Mouse (Mus musculus): Measurements from ENCODE around the gene Plpp7. TPM values are rescaled to one million over a fixed set of nuclear protein-coding genes. Genes with fewer than 3 reads are reported as not detected.

Plpp7 gene
- polyA plus RNA-seq, 1 experiment from 2014 or later: 29.5 TPM

DNA sequence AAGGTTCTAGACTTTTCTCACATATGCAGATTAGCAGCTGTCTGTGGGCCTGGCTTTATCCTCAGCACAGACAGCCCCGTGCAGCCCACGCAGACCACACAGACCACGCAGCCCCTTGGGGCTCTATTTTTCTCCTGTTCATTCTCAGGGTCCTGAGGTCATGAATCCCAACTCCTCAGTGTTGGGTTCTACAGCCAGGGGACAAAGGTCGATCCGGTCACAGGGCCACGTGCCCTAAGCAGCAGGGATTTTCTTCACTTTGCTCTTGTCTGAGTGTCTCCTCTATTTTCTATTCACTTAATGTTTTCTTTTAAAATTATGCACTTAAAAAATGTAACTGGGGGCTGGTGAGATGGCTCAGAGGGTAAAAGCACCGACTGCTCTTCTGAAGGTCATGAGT is 20.0 kb upstream of the Plpp7 start:
- Histone ChIP-seq H3K27ac (replicated peaks) (no peak overlapping the region), H3K4me1 (replicated peaks) (no peaks in the 10 kb centered on the region), H3K27me3 (no peaks in the 10 kb centered on the region), H3K4me2 (no peak overlapping the region), H3K4me3 (no peak overlapping the region), H3K36me3 (no peaks in the 10 kb centered on the region), H3K9me3 (no peaks in the 10 kb centered on the region), H3K9ac (no peak overlapping the region)
- ATAC-seq (ENCODE audit: low FRiP score, low read depth): no peak
- WGBS: 53% methylated on average over 7 of the region's 7 CpGs

DNA sequence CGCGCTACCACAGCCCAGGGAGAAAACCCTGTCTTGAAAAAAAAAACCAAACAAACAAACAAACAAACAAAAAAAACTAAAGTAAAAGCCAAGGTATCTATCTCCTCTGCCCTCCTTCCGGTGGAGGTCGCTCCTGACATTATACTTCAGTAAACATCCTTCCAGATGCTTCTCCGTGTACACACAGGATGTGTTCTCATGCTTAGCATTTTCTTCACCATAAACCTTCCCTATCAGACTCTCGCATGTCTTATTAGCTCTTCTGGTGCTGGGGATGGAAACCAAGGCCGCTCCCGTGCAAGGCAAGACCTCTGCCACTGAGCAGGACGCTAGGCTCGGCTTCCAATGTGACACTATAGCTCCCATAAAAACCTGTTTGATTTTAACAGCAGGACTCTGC is 17.6 kb upstream of the Plpp7 start:
- Histone ChIP-seq H3K4me2 (no peak overlapping the region), H3K4me3 (no peak overlapping the region), H3K9me3 (no peaks in the 10 kb centered on the region), H3K27me3 (peaks cover 12% of the 10 kb centered on the region), H3K27ac (replicated peaks) (no peak overlapping the region), H3K9ac (no peak overlapping the region), H3K4me1 (replicated peaks) (peaks cover 5% of the 10 kb centered on the region), H3K36me3 (no peaks in the 10 kb centered on the region)
- no peak for ATAC-seq (ENCODE audit: low FRiP score, low read depth)
- WGBS: 84% methylated on average over 10 of the region's 10 CpGs

DNA sequence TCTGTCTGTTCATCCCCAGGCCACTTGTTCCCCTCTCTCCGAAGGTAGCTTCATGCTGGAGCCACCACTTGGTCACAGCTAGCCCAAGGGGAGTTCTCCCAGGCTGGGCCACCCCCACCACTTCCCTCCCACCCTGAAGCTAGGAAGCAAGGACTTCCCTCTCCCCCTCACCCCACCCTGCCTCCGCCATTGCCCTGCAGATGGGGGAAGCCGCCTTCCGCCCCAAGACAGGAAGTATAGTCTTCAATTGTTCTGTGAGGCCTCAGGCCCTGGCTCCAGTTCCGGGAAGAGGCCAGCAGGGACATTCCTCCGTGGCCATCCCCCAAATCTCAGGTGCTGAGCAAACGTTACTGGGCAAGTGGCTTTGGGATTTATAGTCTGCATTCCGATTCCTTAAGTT is 16.8 kb upstream of the Plpp7 start:
- no peak for ATAC-seq (ENCODE audit: low FRiP score, low read depth)
- Histone ChIP-seq H3K9me3 (no peaks in the 10 kb centered on the region), H3K9ac (no peak overlapping the region), H3K27ac (replicated peaks) (no peak overlapping the region), H3K4me3 (no peak overlapping the region), H3K4me2 (no peak overlapping the region), H3K27me3 (peaks cover 20% of the 10 kb centered on the region), H3K4me1 (replicated peaks) (peaks cover 12% of the 10 kb centered on the region), H3K36me3 (no peaks in the 10 kb centered on the region)
- 56% methylated on average over 8 of the region's 8 CpGs for WGBS

DNA sequence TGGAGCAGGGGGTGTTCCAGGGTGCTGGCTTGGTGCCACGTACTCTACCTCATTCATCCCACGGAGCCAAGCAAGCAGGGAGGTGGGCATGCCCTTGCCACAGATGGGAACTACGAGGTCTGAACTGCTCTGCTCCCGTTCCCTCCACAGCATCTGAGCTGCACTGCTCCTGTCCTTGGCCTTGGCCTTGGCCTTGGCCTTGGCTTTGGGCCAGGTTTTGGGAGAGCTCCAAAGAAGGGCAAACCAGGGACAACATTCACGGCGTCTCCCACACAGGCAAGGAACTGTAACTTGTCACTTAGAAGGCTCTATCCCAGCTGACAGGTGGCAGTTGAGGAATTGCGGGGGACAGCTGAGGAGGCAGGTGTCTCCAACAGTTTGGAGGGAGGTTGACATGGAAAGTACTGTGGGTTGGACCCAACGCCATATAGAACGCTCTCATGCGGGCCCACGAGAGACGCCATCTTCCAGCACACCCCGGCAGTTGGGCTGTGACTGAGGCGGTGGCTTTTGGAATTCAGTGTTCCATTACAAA is 16.1 kb upstream of the Plpp7 start:
- Histone ChIP-seq H3K4me2 (no peak overlapping the region), H3K4me1 (replicated peaks) (peaks cover 20% of the 10 kb centered on the region), H3K27me3 (peaks cover 23% of the 10 kb centered on the region), H3K9me3 (no peaks in the 10 kb centered on the region), H3K36me3 (no peaks in the 10 kb centered on the region), H3K9ac (no peak overlapping the region), H3K27ac (replicated peaks) (no peak overlapping the region), H3K4me3 (no peak overlapping the region)
- no peak for ATAC-seq (ENCODE audit: low FRiP score, low read depth)
- 93% methylated on average over 14 of the region's 14 CpGs for WGBS

DNA sequence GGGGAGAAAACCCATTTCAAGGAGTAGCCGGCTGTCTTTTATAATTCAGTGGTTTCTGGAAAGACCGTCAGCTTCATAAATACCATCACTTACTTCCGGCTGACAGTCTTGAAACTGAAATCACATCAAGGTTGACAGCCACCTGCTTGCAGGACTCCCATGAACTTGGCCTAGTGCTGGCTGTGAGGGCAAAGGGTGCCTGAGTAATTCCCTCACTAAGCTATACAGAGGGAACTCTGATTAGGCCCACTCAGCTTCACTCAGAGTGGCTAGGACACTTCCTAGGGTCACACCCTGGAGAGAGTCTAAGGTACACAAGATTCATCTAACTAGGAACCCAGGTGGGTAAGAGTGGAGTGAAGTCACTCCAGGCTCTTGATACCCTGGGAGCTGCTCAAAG is 14.6 kb upstream of the Plpp7 start:
- Histone ChIP-seq H3K4me1 (replicated peaks) (peaks cover 22% of the 10 kb centered on the region), H3K27me3 (peaks cover 26% of the 10 kb centered on the region), H3K27ac (replicated peaks) (no peak overlapping the region), H3K9ac (no peak overlapping the region), H3K4me2 (no peak overlapping the region), H3K9me3 (no peaks in the 10 kb centered on the region), H3K4me3 (no peak overlapping the region), H3K36me3 (no peaks in the 10 kb centered on the region)
- WGBS: 88% methylated on average over 3 of the region's 3 CpGs
- no peak for ATAC-seq (ENCODE audit: low FRiP score, low read depth)

DNA sequence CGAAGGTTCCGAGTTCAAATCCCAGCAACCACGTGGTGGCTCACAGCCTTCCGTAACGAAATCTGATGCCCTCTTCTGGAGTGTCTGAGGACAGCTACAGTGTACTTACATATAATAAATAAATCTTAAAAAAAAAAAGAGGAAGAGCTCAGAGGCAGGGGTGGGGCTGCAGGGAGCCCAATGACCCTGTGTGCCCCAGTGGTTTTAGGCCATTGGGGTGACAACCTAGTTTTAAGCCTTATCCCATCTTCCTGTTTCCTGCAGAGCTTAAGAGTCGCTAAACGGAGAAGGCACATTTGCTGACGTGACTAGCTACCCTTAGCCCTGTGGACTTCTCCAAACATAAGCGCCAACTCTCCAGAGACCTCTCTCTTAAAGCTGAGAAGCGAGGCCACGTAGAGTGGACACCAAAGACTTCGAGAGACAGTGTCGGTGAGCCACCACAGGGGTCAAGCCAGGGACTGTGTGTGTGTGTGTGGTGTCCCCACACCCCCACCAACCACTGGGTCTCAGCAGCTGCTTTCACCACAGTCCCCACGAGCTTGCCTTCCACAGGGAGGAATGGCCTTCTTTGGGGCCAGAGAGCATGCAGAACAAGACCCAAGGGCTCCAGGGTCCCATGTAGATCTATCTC is 13.9 kb upstream of the Plpp7 start:
- H3K9ac ChIP-seq: no peak overlapping the region
- no peaks in the 10 kb centered on the region for H3K36me3 ChIP-seq
- WGBS: 86% methylated on average over 14 of the region's 14 CpGs
- no peak overlapping the region for H3K4me3 ChIP-seq
- peaks cover 26% of the 10 kb centered on the region for H3K27me3 ChIP-seq
- no peak for ATAC-seq (ENCODE audit: low FRiP score, low read depth)
- H3K9me3 ChIP-seq: no peaks in the 10 kb centered on the region
- no peak overlapping the region for H3K27ac ChIP-seq (replicated peaks)
- H3K4me1 ChIP-seq (replicated peaks): peaks cover 22% of the 10 kb centered on the region
- H3K4me2 ChIP-seq: peak overlapping the region; percentile 95; the same call in 1 of the 2 replicates

DNA sequence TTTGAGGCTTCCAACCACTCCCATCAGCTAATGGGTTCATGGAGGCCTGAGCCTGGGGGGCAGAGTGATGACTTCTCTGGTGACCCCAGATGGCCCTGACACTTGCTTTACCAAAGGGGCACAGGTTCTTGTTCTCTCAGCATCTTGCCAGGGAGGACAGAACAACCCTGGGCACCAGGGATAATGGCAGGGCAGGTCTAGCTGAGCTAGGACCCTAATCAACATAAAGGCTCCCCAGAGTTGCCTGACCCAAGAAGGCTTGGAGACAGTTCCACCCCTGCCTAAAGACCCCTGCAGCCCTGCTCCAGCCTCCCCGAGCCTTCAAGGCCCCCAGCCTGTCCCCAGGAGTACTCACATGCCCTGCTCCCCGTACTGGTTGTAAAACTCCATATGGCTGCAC is 13.1 kb upstream of the Plpp7 start:
- Histone ChIP-seq H3K27ac (replicated peaks) (no peak overlapping the region), H3K4me3 (peak overlapping the region; percentile 69), H3K9me3 (no peaks in the 10 kb centered on the region), H3K27me3 (peaks cover 29% of the 10 kb centered on the region), H3K9ac (no peak overlapping the region), H3K4me2 (peak overlapping the region; percentile 95), H3K4me1 (replicated peaks) (peaks cover 22% of the 10 kb centered on the region), H3K36me3 (no peaks in the 10 kb centered on the region)
- 52% methylated on average over 2 of the region's 2 CpGs for WGBS
- no peak for ATAC-seq (ENCODE audit: low FRiP score, low read depth)

DNA sequence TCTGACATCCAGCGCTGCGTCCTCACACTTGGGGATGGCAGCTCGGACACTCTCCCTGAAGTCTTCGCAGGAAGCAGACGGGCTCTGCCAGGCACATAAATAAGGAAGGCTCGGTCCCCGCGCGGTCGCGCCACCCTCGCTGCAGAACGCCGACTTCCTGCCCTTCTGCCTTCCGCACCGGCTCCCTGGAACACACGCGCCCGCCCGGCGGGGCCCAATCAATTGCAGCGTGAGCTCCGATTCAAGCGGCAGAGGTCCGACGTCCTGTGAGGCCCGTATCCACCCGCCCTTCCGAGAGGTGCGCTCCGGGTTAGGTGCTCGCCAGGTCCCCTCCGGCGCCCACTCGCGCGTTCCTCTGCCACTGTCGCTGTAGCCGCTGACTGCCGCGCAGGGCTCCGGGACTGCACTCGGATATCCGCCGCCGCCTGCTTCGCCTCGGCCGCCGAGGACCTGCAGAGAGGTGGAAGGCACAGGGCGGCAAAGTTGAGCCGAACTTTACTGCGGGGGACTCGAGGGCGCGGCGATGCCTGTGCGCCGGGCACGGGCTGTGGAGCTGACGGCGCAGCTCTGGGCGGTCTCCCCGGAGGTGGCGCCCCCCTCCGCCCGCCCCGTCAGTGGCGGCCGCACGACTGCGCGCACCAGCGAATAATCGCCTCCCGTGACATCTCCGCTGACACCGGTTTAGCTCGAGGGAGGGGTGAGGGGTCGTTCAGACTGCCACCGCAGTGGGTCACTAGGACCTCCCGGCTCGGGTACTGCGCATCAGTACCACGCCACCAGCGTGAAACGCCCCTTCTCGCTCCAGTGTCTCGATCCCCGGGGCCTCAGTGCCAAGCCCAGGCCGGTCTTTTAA is 11.9 kb upstream of the Plpp7 start:
- under 1% methylated on average over 73 of the region's 91 CpGs for WGBS
- ATAC-seq (ENCODE audit: low FRiP score, low read depth): peak; percentile 4; the same call in 1 of the 2 replicates

DNA sequence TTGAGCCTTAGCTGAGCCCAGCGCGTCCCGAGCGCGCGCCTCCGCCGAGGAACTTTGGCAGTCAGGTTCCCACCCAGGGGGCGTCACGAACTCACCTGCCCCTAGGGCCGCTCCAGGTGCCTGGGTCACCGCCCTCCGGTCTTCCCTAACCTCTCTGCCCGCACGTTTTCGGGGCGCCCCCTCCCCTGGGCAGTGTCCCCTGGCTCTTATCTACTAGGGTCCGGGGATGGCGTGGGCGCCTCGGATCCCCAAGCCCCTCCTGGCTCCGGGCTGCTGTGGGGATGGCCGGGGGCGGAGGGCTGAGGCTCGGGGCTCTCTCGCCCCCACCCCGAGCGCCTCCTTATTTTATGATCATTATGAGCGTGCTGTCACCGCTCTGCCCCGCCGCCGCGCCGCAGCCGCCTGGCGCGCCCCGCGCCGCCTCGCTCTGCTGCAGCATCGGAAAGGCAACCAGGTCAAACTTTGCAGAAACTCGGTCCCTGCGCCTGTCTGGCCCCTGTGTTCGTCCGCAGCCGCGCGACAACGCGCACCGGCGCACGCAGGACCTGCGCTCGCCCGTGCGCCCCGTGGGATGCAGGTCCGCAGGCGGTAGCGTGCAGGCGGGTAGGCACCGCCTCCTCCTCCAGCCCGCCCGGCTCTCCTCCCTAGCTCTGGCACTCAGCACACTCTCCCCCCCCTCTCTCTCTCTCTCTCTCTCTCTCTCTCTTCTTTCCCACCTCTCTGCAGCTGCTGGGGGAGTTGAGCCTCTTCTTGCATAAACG is 11.0 kb upstream of the Plpp7 start, which contains the start of gene Fam78a:
Gene Fam78a, minus strand, starts transcription at position 747 of the 761 bp plus-strand sequence.
- ATAC-seq (ENCODE audit: low FRiP score, low read depth): peak; percentile 85
- H3K27ac ChIP-seq (replicated peaks): no peak within 1 kb of the TSS; the same call in 1 of the 2 replicates
- peak within 1 kb of the TSS; percentile 95 for H3K4me2 ChIP-seq
- H3K9me3 ChIP-seq: no peaks in the 10 kb centered on the region
- peaks cover 43% of the 10 kb centered on the region for H3K27me3 ChIP-seq
- WGBS: under 1% methylated on average over 62 of the region's 68 CpGs
- peak within 1 kb of the TSS; percentile 69 for H3K4me3 ChIP-seq
- H3K9ac ChIP-seq: peak within 1 kb of the TSS; percentile 41
- H3K36me3 ChIP-seq: no peaks in the 10 kb centered on the region
- peaks cover 33% of the 10 kb centered on the region for H3K4me1 ChIP-seq (replicated peaks)

More for the DNA sequence above, 11.9 kb upstream of the Plpp7 start:
- Histone ChIP-seq H3K36me3 (no peaks in the 10 kb centered on the region), H3K9me3 (no peaks in the 10 kb centered on the region), H3K27me3 (peaks cover 39% of the 10 kb centered on the region), H3K4me1 (replicated peaks) (peaks cover 26% of the 10 kb centered on the region), H3K4me2 (peak overlapping the region; percentile 95), H3K9ac (peak overlapping the region; percentile 41), H3K4me3 (peak overlapping the region; percentile 69), H3K27ac (replicated peaks) (no peak overlapping the region)

DNA sequence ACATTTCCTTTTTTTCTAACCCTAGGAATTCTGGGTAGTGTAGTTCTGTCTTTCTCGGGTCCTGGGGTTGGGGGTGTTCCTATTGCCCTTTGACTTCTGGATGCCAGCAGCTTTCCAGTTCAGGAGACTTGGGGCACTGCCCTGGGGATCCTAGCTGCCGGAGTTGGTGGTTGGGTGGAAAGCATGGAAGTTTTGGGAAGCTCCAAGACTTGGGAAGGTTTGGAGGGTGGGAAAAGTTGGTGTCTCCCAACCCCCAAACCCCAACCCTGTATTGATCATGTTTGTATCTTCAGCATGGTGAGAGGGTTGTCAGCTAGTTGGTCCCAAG is 10.5 kb upstream of the Plpp7 start:
- Histone ChIP-seq H3K9ac (no peak overlapping the region), H3K4me1 (replicated peaks) (peaks cover 33% of the 10 kb centered on the region), H3K27me3 (peaks cover 46% of the 10 kb centered on the region), H3K4me2 (peak overlapping the region; percentile 95), H3K9me3 (no peaks in the 10 kb centered on the region), H3K36me3 (no peaks in the 10 kb centered on the region), H3K27ac (replicated peaks) (no peak overlapping the region), H3K4me3 (peak overlapping the region; percentile 69)
- 22% methylated on average over 2 of the region's 2 CpGs for WGBS
- no peak for ATAC-seq (ENCODE audit: low FRiP score, low read depth)

DNA sequence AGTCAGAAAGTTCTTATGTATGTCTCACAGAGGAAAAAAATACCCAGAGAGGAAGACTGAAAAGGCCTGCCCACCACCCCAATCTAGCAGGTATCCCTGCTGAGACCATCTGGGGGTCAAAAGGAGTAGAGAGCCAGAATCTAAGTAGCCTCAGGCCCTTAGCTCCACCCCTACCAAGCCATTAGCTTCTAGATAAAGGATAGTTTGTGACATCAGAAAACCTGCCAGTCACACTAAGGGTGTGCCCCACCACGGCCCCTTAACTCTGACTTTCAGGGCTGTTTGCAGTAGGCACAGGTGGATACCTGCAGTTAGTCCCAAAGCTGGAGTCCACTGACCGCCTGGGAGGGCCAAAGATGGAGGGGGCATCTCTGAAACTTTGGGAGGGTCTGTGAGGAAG is 10.1 kb upstream of the Plpp7 start:
- no peak for ATAC-seq (ENCODE audit: low FRiP score, low read depth)
- Histone ChIP-seq H3K36me3 (no peaks in the 10 kb centered on the region), H3K4me3 (no peak overlapping the region), H3K4me2 (no peak overlapping the region), H3K9me3 (no peaks in the 10 kb centered on the region), H3K4me1 (replicated peaks) (peaks cover 33% of the 10 kb centered on the region), H3K27ac (replicated peaks) (no peak overlapping the region), H3K9ac (no peak overlapping the region), H3K27me3 (peaks cover 50% of the 10 kb centered on the region)
- 78% methylated on average over 2 of the region's 2 CpGs for WGBS

DNA sequence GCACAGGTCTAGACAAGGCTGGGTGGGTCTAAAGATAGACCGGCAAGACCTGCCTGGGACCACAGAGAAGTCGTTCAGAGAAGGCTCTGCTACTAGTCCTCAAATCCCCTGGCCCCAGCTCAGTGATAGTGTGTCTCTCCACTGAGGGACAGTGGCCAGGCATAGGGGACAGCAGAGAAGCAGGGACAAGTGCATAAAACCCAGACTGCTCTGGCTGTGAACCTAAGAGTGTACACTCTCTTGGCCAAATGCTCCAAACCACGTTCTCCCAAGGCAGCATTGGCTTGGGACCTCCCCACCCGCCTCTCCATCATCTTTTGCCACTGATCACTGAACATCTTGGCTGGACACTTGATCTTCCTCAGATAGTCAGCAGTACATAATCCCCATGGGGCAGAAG is 7.7 kb upstream of the Plpp7 start:
- Histone ChIP-seq H3K27me3 (peaks cover 44% of the 10 kb centered on the region), H3K4me1 (replicated peaks) (peaks cover 30% of the 10 kb centered on the region)
- 67% methylated on average over 4 of the region's 4 CpGs for WGBS

More for the DNA sequence above, 7.7 kb upstream of the Plpp7 start:
- no peak for ATAC-seq (ENCODE audit: low FRiP score, low read depth)
- Histone ChIP-seq H3K27ac (replicated peaks) (no peak overlapping the region), H3K9ac (no peak overlapping the region), H3K4me3 (no peak overlapping the region), H3K9me3 (no peaks in the 10 kb centered on the region), H3K36me3 (no peaks in the 10 kb centered on the region), H3K4me2 (no peak overlapping the region)

Measured in hindbrain, embryonic 15.5 days (tissue).